In the genomic region with DNA sequence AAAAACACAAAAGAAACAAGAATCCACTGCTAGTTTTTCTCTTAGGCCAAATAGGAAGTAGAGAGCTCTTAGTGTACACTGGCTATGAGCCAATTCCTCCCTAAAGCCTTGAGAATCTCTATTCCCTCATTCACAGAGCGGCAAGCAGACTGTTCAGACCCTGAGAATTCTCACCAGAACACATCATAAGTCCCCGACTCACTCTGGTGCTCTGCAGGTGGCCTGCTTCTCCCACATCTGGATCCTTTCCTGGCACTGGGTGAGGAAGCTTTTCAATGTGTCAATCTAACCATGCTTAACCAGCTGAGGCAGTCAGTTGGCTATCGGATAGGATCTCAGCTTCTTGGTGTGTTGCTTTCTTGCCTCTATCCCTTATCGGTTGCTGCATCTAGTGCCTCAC, we compare ENCODE assay signal across 15 mouse cellular contexts.
DNase-seq lines count a peak whose midpoint lies in the region; ATAC-seq lines count a peak whose summit lies in the region.
"Had no signal": no experiment of that assay in that cellular context is flagged by ENCODE, and none has a peak within 500 bp of the region (broad histone marks: within the 10 kb centered on the region; RNA-seq: fewer than 3 reads in every experiment).

No protein-coding gene starts in this region.

- no peak for DNase-seq in frontal cortex, postnatal 25 days (ENCODE audit: low spot score in 2 of 2)
- peak; percentile 7 for DNase-seq in kidney, postnatal 10 days
- no peak for DNase-seq in kidney, postnatal 14 days
- peak; percentile 3 for DNase-seq in NIH3T3 (ENCODE audit: low read depth)
- peak; percentile 59 for DNase-seq in brain, adult 2 months (ENCODE audit: low read depth, low spot score)
- no peak for DNase-seq in gastrocnemius, adult 8-10 months (ENCODE audit: low spot score in 2 of 2)
- DNase-seq: adrenal gland, postnatal 36 days; cerebellum, postnatal 36 days; gastrocnemius, postnatal 10 days; kidney, adult 2 months; right cerebral cortex, adult 18-20 months; spleen, adult 18-20 months; thymus, postnatal 36 days had no signal

- 0 out of 2 replicates have a peak, but pooled peaks have one; percentile 10 for ATAC-seq in frontal cortex, adult (ENCODE audit: low TSS enrichment)
- ATAC-seq: CD4-positive, CD25-positive, alpha-beta regulatory T cell, adult 4 months had no signal

Comparison
In these comparisons a context has a peak if more than half of its experiments do, and no peak if none do; other contexts are left out.
1. DNase-seq: peak in kidney, postnatal 10 days (single experiment), NIH3T3 (single experiment) and brain, adult 2 months (single experiment); none in frontal cortex, postnatal 25 days (0 of 2), kidney, postnatal 14 days (single experiment) and gastrocnemius, adult 8-10 months (0 of 2).